Mouse (Mus musculus) intestine, embryonic 16.5 days (tissue): Measurements from ENCODE around the gene Zup1. TPM values are rescaled to one million over a fixed set of nuclear protein-coding genes. Genes with fewer than 3 reads are reported as not detected.
A peak's percentile ranks its signal among the peaks of the same experiment; 100 is the strongest.
"Not testable (repeated sequence)": the region's sequence is repeated elsewhere in the genome, so short reads cannot be mapped to it uniquely, and the experiment has no call there.

ENCODE experiments used
- ATAC-seq: fragments of 200-750 bp; cut with Nextera tagmentation; 2 replicates; pipeline ENCODE4 v1.8.0; 2017; ENCODE audit warnings: moderate TSS enrichment, moderate library complexity
- H3K27ac ChIP-seq: fragments of 300-500 bp; sonication (generic); 2 replicates; pipeline ENCODE4 v1.5.1; 2014; ENCODE audit warnings: mild to moderate bottlenecking, low read length
- H3K27me3 ChIP-seq: fragments of 300-500 bp; sonication (generic); replicated peaks from 2 replicates; pipeline ENCODE4 v1.6.1; 2014; ENCODE audit warnings: low read length, control low read depth, mixed read lengths; ENCODE audit not compliant: control insufficient read depth, insufficient read depth
- H3K36me3 ChIP-seq: fragments of 300-500 bp; sonication (generic); 2 replicates; pipeline ENCODE4 v1.6.1; 2014; ENCODE audit warnings: low read length, control low read depth; ENCODE audit not compliant: control insufficient read depth, insufficient read depth
- H3K4me1 ChIP-seq: fragments of 300-500 bp; sonication (generic); 2 replicates; pipeline ENCODE4 v1.6.1; 2014; ENCODE audit warnings: low read length, control low read depth, mixed read lengths; ENCODE audit not compliant: control insufficient read depth, insufficient read depth
- H3K4me2 ChIP-seq: fragments of 300-500 bp; sonication (generic); 2 replicates; pipeline ENCODE4 v1.6.1; 2014; ENCODE audit warnings: low read depth, low read length, control low read depth
- H3K4me3 ChIP-seq: fragments of 300-500 bp; sonication (generic); 2 replicates; pipeline ENCODE4 v1.5.1; 2014; ENCODE audit warnings: mild to moderate bottlenecking, low read length
- H3K9ac ChIP-seq: fragments of 300-500 bp; sonication (generic); 2 replicates; pipeline ENCODE4 v1.6.1; 2014; ENCODE audit warnings: low read depth, low read length
- H3K9me3 ChIP-seq: fragments of 300-500 bp; sonication (generic); 2 replicates; pipeline ENCODE4 v1.6.1; 2016; ENCODE audit warnings: low read length, control low read depth; ENCODE audit not compliant: control insufficient read depth
- WGBS: fragments of 180-500 bp; shearing (Covaris S2); extraction: QIAGEN DNeasy Blood & Tissue Kit; methylation state at CpG from one replicate; pipeline ENCODE4 v1.1.7; 2014; 5-methylcytosine and 5-hydroxymethylcytosine counted together
- polyA plus RNA-seq: library from polyadenylated mRNA; unstranded; fragments of >200 nt; fragmentation: Nextera tagmentation; extraction: Ambion mirVana; gene quantifications from 2 replicates; pipeline ENCODE4 v1.2.1, GENCODE M21; 2015

Gene Zup1
- polyA plus RNA-seq = 15.7 and 16.6 TPM in 2 replicates

DNA sequence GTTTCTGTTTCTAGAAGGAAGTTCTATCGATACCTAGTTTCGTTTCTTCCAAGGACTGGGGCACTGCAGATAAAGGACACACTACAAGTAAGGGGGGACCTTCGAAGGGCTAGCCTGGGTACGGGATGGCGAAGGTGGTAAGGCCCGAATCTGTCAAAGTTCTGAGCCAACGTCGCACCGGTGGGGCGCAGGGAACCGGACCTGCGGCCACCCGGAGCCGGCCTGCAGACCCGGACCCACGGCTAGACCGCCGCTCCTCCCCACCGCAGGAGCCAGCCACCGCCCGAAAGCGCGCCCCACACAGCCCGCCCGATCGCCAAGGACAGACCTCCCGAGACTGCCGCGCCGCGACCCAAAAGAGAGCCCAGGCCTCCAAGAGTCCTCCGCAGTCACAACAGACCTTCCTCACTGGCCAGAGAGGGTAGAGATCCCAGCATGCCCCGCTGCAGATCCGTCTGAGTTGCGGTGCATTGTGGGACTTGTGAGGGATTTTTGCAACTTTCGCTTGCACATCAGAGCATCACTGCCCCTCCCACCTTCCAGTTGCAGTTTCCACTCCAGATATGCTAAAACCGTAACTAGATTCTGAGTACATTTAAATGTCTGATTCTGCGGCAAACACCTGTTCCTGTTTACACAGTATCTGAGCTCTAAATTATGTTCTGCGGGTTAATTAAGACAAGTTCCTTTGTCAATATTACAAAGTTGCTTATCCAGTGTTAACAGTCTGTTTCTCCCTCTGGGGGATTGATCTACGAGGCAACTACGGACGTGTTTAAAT, at the start of gene Zup1:
TSS of gene Zup1 (minus strand) at position 467 of the 781 bp plus-strand sequence.
- Histone ChIP-seq H3K9ac (peak within 1 kb of the TSS; percentile 98), H3K4me3 (peak within 1 kb of the TSS; percentile 79), H3K36me3 (no peaks in the 10 kb centered on the region), H3K4me1 (peaks cover 5% of the 10 kb centered on the region; the same call in 1 of the 2 replicates), H3K27ac (peak within 1 kb of the TSS; percentile 83), H3K4me2 (peak within 1 kb of the TSS; percentile 77), H3K9me3 (no peaks in the 10 kb centered on the region), H3K27me3 (no peaks in the 10 kb centered on the region)
- 1% methylated on average over 42 of the region's 42 CpGs for WGBS
- ATAC-seq = peak; percentile 98

DNA sequence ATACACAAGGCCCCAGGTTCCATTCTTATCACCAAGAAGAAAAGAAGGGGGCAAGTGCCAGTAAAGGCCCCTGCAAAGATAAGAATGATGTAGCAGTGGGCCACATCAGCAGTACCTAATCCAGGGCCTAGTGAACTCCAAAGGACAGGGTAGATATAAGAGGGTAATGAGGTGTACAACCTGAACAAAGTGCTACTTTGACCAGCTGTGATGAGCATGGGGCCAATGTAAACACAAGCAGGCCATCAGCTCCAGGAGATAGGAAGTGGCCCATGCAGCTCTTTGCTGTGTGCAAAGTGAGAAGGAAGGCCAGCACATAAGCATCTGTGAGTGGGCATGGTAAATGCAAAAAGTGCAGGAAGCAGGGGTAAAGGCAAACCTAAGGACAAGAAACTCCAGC, 47.3 kb upstream of the Zup1 start:
- Histone ChIP-seq H3K4me1 (no peaks in the 10 kb centered on the region), H3K27ac (no peak overlapping the region)

DNA sequence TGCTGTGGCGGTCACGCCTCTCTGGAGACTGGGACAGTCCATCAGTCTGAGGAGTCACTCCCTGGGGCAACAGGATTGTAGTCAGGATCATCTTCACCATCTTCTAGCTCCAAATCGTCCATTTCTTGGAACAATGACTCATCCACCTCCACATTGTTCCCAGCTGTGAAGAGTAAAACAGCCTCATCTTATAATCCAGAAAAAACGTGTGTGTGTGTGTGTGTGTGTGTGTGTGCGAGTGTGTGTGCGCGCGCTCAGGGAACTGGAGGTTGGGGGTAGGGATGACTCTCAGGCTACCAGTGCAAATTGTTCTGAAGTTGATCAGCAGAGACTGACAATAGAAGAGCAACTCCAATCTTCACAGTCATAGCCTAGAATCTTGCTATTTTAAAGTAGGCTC, 45.6 kb upstream of the Zup1 start:
- H3K9ac ChIP-seq, H3K4me1 ChIP-seq, H3K4me3 ChIP-seq, ATAC-seq, H3K9me3 ChIP-seq, H3K4me2 ChIP-seq, H3K27me3 ChIP-seq, H3K27ac ChIP-seq: not testable (repeated sequence)
- WGBS = 90% methylated on average over 6 of the region's 8 CpGs
- peaks cover 17% of the 10 kb centered on the region for H3K36me3 ChIP-seq

More for the DNA sequence above, 47.3 kb upstream of the Zup1 start:
- Histone ChIP-seq H3K4me3 (no peak overlapping the region), H3K36me3 (peaks cover 14% of the 10 kb centered on the region), H3K9me3 (no peaks in the 10 kb centered on the region), H3K4me2 (no peak overlapping the region), H3K9ac (no peak overlapping the region), H3K27me3 (no peaks in the 10 kb centered on the region)
- peak; percentile 63; the same call in 1 of the 2 replicates for ATAC-seq

DNA sequence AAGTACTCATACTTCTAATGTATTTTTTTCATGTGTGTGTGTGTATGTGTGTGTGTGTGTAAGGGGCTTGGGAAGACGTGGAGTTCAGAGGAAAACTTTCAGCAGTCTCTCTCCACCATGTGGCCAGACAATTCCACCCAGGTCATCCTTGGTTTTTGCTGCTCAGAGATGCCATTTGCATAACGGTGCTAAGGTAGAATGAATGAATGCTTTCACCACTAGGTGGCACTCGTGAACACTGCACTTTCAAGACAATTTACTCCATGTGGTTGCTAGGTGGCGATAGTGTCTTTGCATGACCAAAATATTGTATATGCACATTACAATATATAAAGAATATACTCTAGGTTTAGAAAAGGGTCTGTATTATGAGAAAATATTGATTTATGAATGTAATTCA, 35.7 kb upstream of the Zup1 start:
- no peak overlapping the region for H3K9ac ChIP-seq
- 29% methylated on average over 4 of the region's 4 CpGs for WGBS
- H3K9me3 ChIP-seq = no peaks in the 10 kb centered on the region
- no peaks in the 10 kb centered on the region for H3K27me3 ChIP-seq
- no peak overlapping the region for H3K4me3 ChIP-seq
- H3K4me1 ChIP-seq = no peaks in the 10 kb centered on the region
- ATAC-seq = no peak
- no peak overlapping the region for H3K4me2 ChIP-seq
- H3K36me3 ChIP-seq = no peaks in the 10 kb centered on the region
- H3K27ac ChIP-seq = no peak overlapping the region

DNA sequence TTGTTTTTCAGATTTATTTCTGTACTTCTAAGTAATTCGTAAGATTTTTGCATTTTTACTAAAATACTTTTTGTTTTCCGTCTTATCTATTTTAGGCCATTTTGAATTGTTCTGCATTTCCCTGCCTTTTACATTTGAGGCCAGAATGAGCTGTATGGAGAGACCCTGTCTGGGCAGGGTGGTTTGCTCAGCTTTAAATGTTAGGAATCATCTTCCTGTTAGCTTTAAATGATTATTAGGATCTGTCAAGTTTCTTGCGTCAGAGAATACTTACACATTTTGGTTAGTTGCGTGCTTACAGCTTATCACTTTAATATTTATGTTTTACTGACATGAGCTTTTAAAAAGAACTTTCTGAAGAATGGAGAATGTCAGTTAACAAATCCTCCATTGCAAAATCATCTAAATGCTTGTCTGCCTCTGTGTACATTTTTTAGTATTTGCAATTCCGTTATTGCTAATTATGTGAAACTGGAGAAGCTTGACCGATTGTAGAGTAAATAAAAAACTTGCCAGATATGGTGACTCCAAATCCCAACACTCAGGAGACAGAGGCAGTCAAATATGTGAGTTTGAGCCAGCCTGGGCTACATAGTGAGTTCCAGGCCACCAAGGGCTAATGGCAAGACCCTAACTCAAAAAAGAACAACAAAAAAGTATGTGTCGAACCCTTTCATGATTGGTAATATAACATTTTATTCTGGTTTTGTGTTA, 23.9 kb upstream of the Zup1 start:
- 83% methylated on average over 7 of the region's 7 CpGs for WGBS
- no peak overlapping the region for H3K9ac ChIP-seq
- no peak for ATAC-seq
- no peaks in the 10 kb centered on the region for H3K27me3 ChIP-seq
- H3K9me3 ChIP-seq = peaks cover 7% of the 10 kb centered on the region; the same call in 1 of the 2 replicates
- H3K27ac ChIP-seq = no peak overlapping the region
- no peaks in the 10 kb centered on the region for H3K36me3 ChIP-seq
- no peak overlapping the region for H3K4me2 ChIP-seq
- H3K4me3 ChIP-seq = no peak overlapping the region
- H3K4me1 ChIP-seq = no peaks in the 10 kb centered on the region

DNA sequence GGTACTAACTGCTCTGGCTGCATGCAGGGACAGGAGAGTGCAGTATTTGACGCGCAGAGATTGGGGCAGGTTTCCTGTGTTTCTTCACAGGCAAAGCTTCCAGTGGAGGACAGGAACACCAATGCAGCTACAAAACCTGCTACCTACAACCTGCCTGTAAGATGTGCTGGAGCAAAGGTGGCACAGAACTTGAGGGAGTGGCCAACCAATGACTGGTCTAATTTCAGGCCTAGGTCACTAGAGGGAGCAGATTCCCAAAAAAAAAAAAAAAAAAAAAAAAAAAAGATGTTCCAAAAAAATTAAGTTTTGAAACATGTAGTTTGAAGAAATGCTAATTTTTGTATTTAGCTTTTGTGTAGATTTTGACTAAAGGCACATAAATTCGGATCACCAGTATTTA, 1.4 kb upstream of the Zup1 start:
- Histone ChIP-seq H3K4me2 (no peak overlapping the region), H3K4me1 (peaks cover 5% of the 10 kb centered on the region; the same call in 1 of the 2 replicates), H3K9ac (no peak overlapping the region), H3K4me3 (no peak overlapping the region), H3K27me3 (no peaks in the 10 kb centered on the region), H3K9me3 (no peaks in the 10 kb centered on the region), H3K36me3 (no peaks in the 10 kb centered on the region), H3K27ac (no peak overlapping the region)
- WGBS = 71% methylated on average over 3 of the region's 3 CpGs
- no peak for ATAC-seq

DNA sequence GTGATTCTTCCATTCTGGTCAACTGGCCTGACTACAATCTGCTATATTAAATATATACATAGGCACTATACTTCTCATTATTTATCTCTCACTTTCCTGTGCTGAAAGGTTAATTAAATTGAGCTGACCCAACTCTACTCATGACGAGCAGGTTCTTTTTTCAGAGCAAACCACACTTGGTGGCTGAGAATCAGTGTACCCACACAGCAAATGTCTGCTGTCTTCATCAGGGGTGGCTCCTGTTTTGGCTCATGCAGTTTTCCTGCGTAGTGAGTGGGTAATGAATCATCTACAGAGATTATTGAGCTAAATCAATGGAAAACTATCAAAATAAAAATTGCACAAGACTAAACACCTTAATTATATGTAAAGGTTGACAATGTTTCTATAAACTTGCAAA, 4.7 kb downstream of the Zup1 start:
- no peak for ATAC-seq

DNA sequence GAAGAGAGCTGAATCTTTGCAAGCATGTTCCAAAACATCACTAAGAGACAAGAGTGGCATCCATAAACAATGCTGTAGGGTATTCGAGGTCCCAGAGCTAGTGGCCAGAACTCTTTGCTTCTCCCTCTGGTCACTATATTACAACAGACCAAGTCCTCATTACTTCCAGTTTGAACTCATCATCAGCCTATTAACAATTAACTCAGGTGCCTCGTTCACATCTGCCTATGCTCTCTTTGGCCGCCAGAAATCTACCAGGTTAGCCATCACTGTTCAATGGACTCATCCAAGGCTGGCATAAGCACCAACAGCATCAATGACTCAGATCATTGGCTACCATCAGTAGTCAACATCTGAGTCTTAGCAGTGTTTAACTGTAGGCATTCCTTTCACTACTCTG, 5.7 kb downstream of the Zup1 start:
- H3K9ac ChIP-seq = no peak overlapping the region
- peaks cover 8% of the 10 kb centered on the region; the same call in 1 of the 2 replicates for H3K36me3 ChIP-seq
- H3K4me3 ChIP-seq = no peak overlapping the region
- no peak overlapping the region for H3K27ac ChIP-seq
- H3K9me3 ChIP-seq = no peaks in the 10 kb centered on the region
- no peaks in the 10 kb centered on the region for H3K27me3 ChIP-seq
- no peak for ATAC-seq
- H3K4me2 ChIP-seq = no peak overlapping the region
- 78% methylated on average over 3 of the region's 3 CpGs for WGBS
- H3K4me1 ChIP-seq = peaks cover 9% of the 10 kb centered on the region; the same call in 1 of the 2 replicates

More for the DNA sequence above, 4.7 kb downstream of the Zup1 start:
- Histone ChIP-seq H3K36me3 (peaks cover 8% of the 10 kb centered on the region; the same call in 1 of the 2 replicates), H3K4me3 (no peak overlapping the region), H3K9me3 (no peaks in the 10 kb centered on the region), H3K4me2 (no peak overlapping the region), H3K4me1 (peaks cover 9% of the 10 kb centered on the region; the same call in 1 of the 2 replicates), H3K27ac (no peak overlapping the region), H3K27me3 (no peaks in the 10 kb centered on the region), H3K9ac (no peak overlapping the region)
- WGBS = 85% methylated on average over 2 of the region's 2 CpGs

DNA sequence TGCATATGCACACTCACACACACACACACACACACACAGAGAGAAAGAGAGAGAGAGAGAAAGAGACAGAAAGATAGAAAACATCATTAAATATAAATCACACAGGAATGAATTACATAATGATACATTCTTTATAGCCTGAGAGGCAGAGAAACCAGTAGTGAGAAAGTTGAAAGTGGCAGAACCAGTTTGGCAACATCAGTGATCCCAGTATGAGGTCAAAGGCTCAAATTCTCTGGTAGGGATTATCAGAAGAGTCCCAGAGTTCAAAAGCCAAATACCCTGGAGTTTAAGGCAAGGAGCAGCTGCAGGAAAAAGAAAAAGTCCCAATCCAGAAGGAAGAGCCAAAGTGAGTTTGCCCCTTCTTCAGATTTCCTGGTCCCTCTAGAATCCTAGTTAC, 10.4 kb downstream of the Zup1 start:
- Histone ChIP-seq H3K36me3 (peaks cover 8% of the 10 kb centered on the region; the same call in 1 of the 2 replicates), H3K9ac (no peak overlapping the region), H3K4me3 (no peak overlapping the region), H3K27me3 (no peaks in the 10 kb centered on the region), H3K9me3 (no peaks in the 10 kb centered on the region), H3K4me2 (no peak overlapping the region), H3K4me1 (0 out of 2 replicates have a peak, but pooled peaks cover 4% of the 10 kb centered on the region), H3K27ac (0 out of 2 replicates have a peak overlapping the region, but pooled peaks have one; percentile 7)
- peak; percentile 93 for ATAC-seq
